Mouse (Mus musculus): ENCODE data around the gene Setd4. TPM values are rescaled to one million over a fixed set of nuclear protein-coding genes. Genes with fewer than 3 reads are reported as not detected.

The Setd4 gene
- polyA plus RNA-seq, 1 experiment: 6.2 TPM

DNA sequence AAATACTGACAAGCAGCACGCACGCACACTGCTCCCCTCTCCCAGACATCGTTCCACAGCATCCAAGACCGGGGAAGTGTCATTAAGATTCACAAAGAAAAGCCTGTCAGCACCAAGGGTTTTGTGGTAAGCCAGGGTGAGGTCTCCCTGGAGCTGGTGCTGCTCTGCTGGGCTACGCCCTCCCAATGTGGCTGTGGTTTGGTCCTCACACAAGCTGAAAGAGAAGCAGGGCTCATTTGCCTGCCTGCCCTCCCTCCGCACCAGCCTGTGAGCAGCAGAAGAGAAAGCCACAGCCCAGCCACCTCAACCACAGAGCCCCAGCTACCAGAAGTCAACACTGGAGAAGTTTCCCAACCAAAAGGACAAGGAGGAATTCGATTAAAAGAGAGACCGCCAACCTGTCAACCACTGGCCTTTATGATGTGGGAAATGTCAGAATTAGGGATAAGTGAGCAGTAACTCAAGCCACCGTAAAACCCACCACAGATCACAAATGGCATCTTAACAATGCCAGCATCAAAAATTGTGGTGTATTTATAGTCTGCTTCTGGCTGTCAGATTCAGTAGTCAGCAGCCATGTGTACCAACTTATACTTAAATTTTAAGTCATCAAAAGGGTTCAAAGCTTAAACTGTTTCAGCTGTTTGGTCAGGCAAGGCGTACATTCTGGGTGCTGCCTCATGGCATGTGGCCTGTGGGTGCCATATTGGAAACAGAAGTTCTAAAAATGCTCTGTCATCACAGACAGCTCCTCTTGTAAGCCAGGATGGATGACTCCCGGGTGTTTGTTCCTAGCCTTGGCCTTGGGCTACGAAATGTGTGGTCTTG is 51.0 kb downstream of the Setd4 start:
- H3K79me2 ChIP-seq (ENCODE audit: control insufficient read depth, insufficient read depth): no peaks in the 10 kb centered on the region
- no peaks in the 10 kb centered on the region for H3K36me3 ChIP-seq (ENCODE audit: control insufficient read depth, insufficient read depth)
- no peak overlapping the region for H3K4me3 ChIP-seq (ENCODE audit: insufficient read depth, poor library complexity, severe bottlenecking)
- no peaks in the 10 kb centered on the region for H3K27me3 ChIP-seq (ENCODE audit: control insufficient read depth, insufficient read depth, insufficient read length)
- no peak overlapping the region for H3ac ChIP-seq (ENCODE audit: control insufficient read depth, insufficient read length, low read depth)
- peak; percentile 20 for TF ChIP-seq MYOD1 (IDR thresholded peaks at IDR 0.05; ENCODE audit: control insufficient read depth, insufficient read length, low read depth)
- TF ChIP-seq CEBPB (IDR thresholded peaks at IDR 0.05; ENCODE audit: low read depth): peak; percentile 16
- no peak for TF ChIP-seq FOSL1 (IDR thresholded peaks at IDR 0.05; ENCODE audit: insufficient read depth, low read length, poor library complexity, severe bottlenecking)
- TF ChIP-seq MAX (IDR thresholded peaks at IDR 0.05): peak; percentile 23
- H3K79me3 ChIP-seq (ENCODE audit: low read depth): no peaks in the 10 kb centered on the region

- Histone ChIP-seq H3K36me3 (ENCODE audit: control insufficient read depth, insufficient read depth) (no peaks in the 10 kb centered on the region), H3K79me2 (ENCODE audit: control insufficient read depth, insufficient read depth) (no peaks in the 10 kb centered on the region), H3K4me3 (ENCODE audit: insufficient read depth, poor library complexity, severe bottlenecking) (no peak overlapping the region), H3K27me3 (ENCODE audit: control insufficient read depth, insufficient read depth, insufficient read length) (no peaks in the 10 kb centered on the region), H3K79me3 (ENCODE audit: low read depth) (no peaks in the 10 kb centered on the region), H3ac (ENCODE audit: control insufficient read depth, insufficient read length, low read depth) (no peak overlapping the region)
- no peak for TF ChIP-seq USF1 (IDR thresholded peaks at IDR 0.05; ENCODE audit: low read depth)
- peak; percentile 31 for TF ChIP-seq MYOD1 (IDR thresholded peaks at IDR 0.05; ENCODE audit: control insufficient read depth, insufficient read length, low read depth)
Observed at GRCm38 (mm10) chr16:93549287-93549686, 54.6 kb downstream of the Setd4 start.

DNA sequence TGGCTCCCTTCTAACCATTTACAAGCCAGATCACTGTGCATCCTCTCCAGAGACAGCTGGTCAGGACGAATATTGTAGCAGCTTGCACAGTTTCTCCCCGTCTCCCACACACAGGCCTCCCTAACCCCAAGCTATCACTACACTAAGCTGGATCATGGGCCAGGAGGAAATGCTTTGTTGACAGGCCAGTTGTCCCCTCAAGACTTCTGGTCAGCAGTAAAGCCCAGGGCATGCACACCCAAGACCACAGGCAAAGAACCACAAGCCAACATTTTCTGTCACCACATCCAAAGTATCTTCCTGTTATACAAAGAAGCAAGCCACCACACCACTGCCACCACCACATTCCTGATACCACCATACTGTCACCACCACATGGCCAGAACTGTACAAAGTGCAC is 55.8 kb downstream of the Setd4 start:
- no peaks in the 10 kb centered on the region for H3K79me2 ChIP-seq (ENCODE audit: control insufficient read depth, insufficient read depth)
- H3ac ChIP-seq (ENCODE audit: control insufficient read depth, insufficient read length, low read depth): no peak overlapping the region
- no peaks in the 10 kb centered on the region for H3K36me3 ChIP-seq (ENCODE audit: control insufficient read depth, insufficient read depth)
- TF ChIP-seq USF1 (IDR thresholded peaks at IDR 0.05; ENCODE audit: low read depth): no peak
- H3K4me3 ChIP-seq (ENCODE audit: insufficient read depth, poor library complexity, severe bottlenecking): no peak overlapping the region
- no peaks in the 10 kb centered on the region for H3K79me3 ChIP-seq (ENCODE audit: low read depth)
- H3K27me3 ChIP-seq (ENCODE audit: control insufficient read depth, insufficient read depth, insufficient read length): no peaks in the 10 kb centered on the region

DNA sequence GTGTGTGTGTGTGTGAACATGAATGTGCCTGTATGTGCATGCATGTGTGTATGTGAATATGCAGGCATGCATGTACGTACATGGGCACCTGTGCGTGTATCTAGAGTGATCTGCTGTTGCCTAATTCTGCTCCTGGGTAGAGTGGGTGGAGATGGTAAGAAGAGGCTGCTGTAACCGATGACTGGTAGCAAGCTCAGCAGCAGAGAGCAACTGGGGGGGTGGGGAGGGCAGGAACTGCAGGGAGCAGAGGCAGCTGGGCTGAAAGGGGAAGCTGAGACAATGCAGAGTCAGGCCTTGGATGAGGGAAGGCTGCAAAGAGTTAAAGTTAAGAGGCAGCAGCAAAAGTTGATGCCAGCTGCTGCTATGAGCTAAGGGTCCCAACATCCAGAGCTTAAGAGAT is 56.7 kb downstream of the Setd4 start:
- no peak overlapping the region for H3ac ChIP-seq (ENCODE audit: control insufficient read depth, insufficient read length, low read depth)
- no peak overlapping the region for H3K4me3 ChIP-seq (ENCODE audit: insufficient read depth, poor library complexity, severe bottlenecking)
- H3K36me3 ChIP-seq (ENCODE audit: control insufficient read depth, insufficient read depth): no peaks in the 10 kb centered on the region
- no peaks in the 10 kb centered on the region for H3K79me3 ChIP-seq (ENCODE audit: low read depth)
- no peaks in the 10 kb centered on the region for H3K27me3 ChIP-seq (ENCODE audit: control insufficient read depth, insufficient read depth, insufficient read length)
- H3K79me2 ChIP-seq (ENCODE audit: control insufficient read depth, insufficient read depth): no peaks in the 10 kb centered on the region
- TF ChIP-seq CTCF (IDR thresholded peaks at IDR 0.05; ENCODE audit: control insufficient read depth, insufficient read depth, insufficient read length): no peak
- no peak for TF ChIP-seq MYOD1 (IDR thresholded peaks at IDR 0.05; ENCODE audit: control insufficient read depth, insufficient read length, low read depth)
- no peak for TF ChIP-seq CEBPB (IDR thresholded peaks at IDR 0.05; ENCODE audit: low read depth)
- TF ChIP-seq MAX (IDR thresholded peaks at IDR 0.05): no peak
- TF ChIP-seq MYOG (IDR thresholded peaks at IDR 0.05; ENCODE audit: control insufficient read depth, extremely low read depth, insufficient read length): no peak
- no peak for TF ChIP-seq FOSL1 (IDR thresholded peaks at IDR 0.05; ENCODE audit: insufficient read depth, low read length, poor library complexity, severe bottlenecking)
- TF ChIP-seq USF1 (IDR thresholded peaks at IDR 0.05; ENCODE audit: low read depth): no peak

- Histone ChIP-seq H3K4me3 (ENCODE audit: insufficient read depth, poor library complexity, severe bottlenecking) (no peak overlapping the region), H3K79me2 (ENCODE audit: control insufficient read depth, insufficient read depth) (no peaks in the 10 kb centered on the region), H3K36me3 (ENCODE audit: control insufficient read depth, insufficient read depth) (no peaks in the 10 kb centered on the region), H3K79me3 (ENCODE audit: low read depth) (no peaks in the 10 kb centered on the region), H3ac (ENCODE audit: control insufficient read depth, insufficient read length, low read depth) (no peak overlapping the region), H3K27me3 (ENCODE audit: control insufficient read depth, insufficient read depth, insufficient read length) (no peaks in the 10 kb centered on the region)
- TF ChIP-seq MYOG (IDR thresholded peaks at IDR 0.05; ENCODE audit: control insufficient read depth, extremely low read depth, insufficient read length) (no peak), FOSL1 (IDR thresholded peaks at IDR 0.05; ENCODE audit: insufficient read depth, low read length, poor library complexity, severe bottlenecking) (no peak), CEBPB (IDR thresholded peaks at IDR 0.05; ENCODE audit: low read depth) (no peak), USF1 (IDR thresholded peaks at IDR 0.05; ENCODE audit: low read depth) (no peak), CTCF (IDR thresholded peaks at IDR 0.05; ENCODE audit: control insufficient read depth, insufficient read depth, insufficient read length) (no peak), MAX (IDR thresholded peaks at IDR 0.05) (no peak), MYOD1 (IDR thresholded peaks at IDR 0.05; ENCODE audit: control insufficient read depth, insufficient read length, low read depth) (no peak)
Observed at GRCm38 (mm10) chr16:93546354-93546965, 57.4 kb downstream of the Setd4 start.

DNA sequence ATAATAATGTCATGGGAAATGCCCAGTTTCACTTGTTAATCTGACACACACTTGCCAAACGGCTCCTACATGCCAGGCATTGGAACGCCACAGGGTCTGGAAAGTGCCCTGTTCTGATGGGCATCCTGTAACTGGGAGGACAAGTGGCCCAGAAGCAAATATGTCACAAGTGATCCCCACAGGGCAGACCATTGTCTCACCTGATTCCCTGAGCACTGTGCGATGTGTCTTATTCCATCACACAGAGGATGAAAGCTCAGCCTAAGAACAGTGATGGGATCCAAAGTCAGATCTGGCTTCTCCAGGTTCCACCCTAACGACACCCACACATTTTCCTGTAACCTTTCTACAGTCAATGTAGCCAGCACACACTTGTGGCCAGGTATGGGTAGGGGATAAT is 58.9 kb downstream of the Setd4 start:
- no peak for TF ChIP-seq MYOD1 (IDR thresholded peaks at IDR 0.05; ENCODE audit: control insufficient read depth, insufficient read length, low read depth)
- no peak for TF ChIP-seq MYOG (IDR thresholded peaks at IDR 0.05; ENCODE audit: control insufficient read depth, extremely low read depth, insufficient read length)
- TF ChIP-seq CTCF (IDR thresholded peaks at IDR 0.05; ENCODE audit: control insufficient read depth, insufficient read depth, insufficient read length): no peak
- no peak for TF ChIP-seq CEBPB (IDR thresholded peaks at IDR 0.05; ENCODE audit: low read depth)
- no peak for TF ChIP-seq USF1 (IDR thresholded peaks at IDR 0.05; ENCODE audit: low read depth)
- TF ChIP-seq FOSL1 (IDR thresholded peaks at IDR 0.05; ENCODE audit: insufficient read depth, low read length, poor library complexity, severe bottlenecking): no peak
- TF ChIP-seq MAX (IDR thresholded peaks at IDR 0.05): no peak
- Histone ChIP-seq H3K4me3 (ENCODE audit: insufficient read depth, poor library complexity, severe bottlenecking) (no peak overlapping the region), H3ac (ENCODE audit: control insufficient read depth, insufficient read length, low read depth) (no peak overlapping the region), H3K27me3 (ENCODE audit: control insufficient read depth, insufficient read depth, insufficient read length) (no peaks in the 10 kb centered on the region), H3K79me3 (ENCODE audit: low read depth) (no peaks in the 10 kb centered on the region), H3K79me2 (ENCODE audit: control insufficient read depth, insufficient read depth) (no peaks in the 10 kb centered on the region), H3K36me3 (ENCODE audit: control insufficient read depth, insufficient read depth) (no peaks in the 10 kb centered on the region)

Data from C2C12 (cell line).